Mouse (Mus musculus): ENCODE measurements around the gene Ptgdr2.

Gene Ptgdr2

GRCm38 (mm10) chr19:10937110-10937563 is at the start of gene Ptgdr2:
Gene Ptgdr2 (plus strand): TSS chr19:10937160.
- DNase-seq (ENCODE audit: low spot score): no peak

DNA sequence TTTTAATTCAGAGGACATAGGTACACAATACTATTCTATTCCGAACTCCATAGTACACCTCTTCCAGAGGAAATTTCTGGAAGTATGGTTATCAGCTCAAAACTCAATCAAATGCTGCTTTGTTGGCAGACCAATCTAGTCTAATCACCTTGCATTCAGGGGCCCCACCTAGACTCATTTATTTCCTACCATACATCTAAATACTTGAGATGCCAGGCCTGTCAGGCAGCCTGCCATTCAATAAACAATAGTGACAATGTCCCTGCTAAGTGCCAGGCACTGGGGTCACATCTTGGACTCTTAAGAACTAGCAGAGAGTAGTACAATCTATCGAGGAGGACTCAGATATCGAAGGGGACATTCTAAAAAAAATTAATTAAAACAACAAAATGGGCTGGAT is 44.8 kb upstream of the Ptgdr2 start:
- no peak for DNase-seq (ENCODE audit: low spot score)

GRCm38 (mm10) chr19:10895016-10895528 is 41.9 kb upstream of the Ptgdr2 start, which contains the start of gene Prpf19:
Gene Prpf19 (plus strand): TSS chr19:10895231.
- peak; percentile 95 for DNase-seq (ENCODE audit: low spot score)

DNA sequence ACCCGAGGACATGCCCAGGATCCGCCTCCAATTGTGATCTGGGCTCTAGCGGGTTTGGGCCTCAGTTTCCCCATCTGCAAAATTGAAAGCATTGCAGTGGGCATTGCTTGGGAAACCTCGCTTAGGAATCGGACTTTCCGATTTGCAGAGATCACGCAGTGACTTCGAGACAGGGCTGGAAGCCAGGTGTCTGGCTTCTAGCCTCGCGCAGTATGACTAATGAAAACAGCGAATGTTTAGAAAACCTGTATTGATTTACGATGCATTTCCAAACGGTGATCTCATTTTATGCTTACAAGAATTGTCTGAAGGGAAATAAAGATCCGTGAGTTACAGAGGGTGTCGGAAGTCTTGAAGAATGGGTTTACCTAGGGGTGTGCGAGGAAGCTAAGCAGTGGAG is 41.3 kb upstream of the Ptgdr2 start:
- no peak for DNase-seq (ENCODE audit: low spot score)

DNA sequence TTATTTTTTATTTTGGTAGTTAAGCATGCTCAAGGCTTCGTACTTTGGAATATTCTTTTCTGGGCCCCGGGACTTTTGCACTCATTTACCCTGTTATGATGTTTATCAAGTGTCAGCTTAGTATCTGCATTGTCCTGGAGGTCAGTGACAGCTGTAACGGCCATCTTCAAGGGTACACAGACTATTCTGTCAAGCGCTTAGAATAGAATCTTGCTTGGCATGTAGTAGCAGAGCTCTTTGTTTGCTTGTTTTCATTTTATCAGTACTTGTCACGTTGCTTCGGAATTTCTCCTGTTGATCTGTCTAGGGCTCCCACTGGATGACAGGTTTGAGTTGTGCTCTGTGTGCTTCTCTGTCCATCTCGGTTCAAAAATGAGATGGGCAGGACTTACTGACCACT is 40.1 kb upstream of the Ptgdr2 start:
- DNase-seq (ENCODE audit: low spot score): no peak

GRCm38 (mm10) chr19:10897491-10897890 is 39.5 kb upstream of the Ptgdr2 start:
- no peak for DNase-seq (ENCODE audit: low spot score)

- no peak for DNase-seq (ENCODE audit: low spot score)
These were observed 36.6 kb upstream of the Ptgdr2 start for GRCm38 (mm10) chr19:10900315-10900714.

DNA sequence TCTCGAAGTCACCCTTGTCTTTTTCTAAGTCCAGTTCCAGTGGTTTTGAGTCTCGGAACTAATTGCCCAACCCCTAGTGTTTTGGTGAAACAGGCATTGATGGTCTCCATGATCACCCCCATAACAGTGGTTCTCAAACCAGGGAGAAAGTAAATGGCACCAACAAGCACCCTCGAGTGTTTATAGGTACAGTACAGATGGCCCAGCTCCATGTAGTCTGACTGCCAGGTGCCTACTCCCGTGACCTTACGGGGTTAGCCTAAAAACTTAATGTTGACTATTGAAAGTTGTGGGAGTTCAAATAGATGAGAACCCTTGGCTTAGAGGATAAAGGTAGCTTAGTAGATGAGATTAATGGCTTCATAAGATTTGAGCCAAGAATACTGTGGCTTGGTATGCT is 35.9 kb upstream of the Ptgdr2 start:
- no peak for DNase-seq (ENCODE audit: low spot score)

- DNase-seq (ENCODE audit: low spot score): no peak
These were observed 32.4 kb upstream of the Ptgdr2 start for GRCm38 (mm10) chr19:10904512-10904911.

- DNase-seq (ENCODE audit: low spot score): peak; percentile 69
These were observed 31.8 kb upstream of the Ptgdr2 start for GRCm38 (mm10) chr19:10904927-10905727.

GRCm38 (mm10) chr19:10905728-10906000 is 31.3 kb upstream of the Ptgdr2 start:
- DNase-seq (ENCODE audit: low spot score): no peak

GRCm38 (mm10) chr19:10907891-10908290 is 29.1 kb upstream of the Ptgdr2 start:
- no peak for DNase-seq (ENCODE audit: low spot score)

DNA sequence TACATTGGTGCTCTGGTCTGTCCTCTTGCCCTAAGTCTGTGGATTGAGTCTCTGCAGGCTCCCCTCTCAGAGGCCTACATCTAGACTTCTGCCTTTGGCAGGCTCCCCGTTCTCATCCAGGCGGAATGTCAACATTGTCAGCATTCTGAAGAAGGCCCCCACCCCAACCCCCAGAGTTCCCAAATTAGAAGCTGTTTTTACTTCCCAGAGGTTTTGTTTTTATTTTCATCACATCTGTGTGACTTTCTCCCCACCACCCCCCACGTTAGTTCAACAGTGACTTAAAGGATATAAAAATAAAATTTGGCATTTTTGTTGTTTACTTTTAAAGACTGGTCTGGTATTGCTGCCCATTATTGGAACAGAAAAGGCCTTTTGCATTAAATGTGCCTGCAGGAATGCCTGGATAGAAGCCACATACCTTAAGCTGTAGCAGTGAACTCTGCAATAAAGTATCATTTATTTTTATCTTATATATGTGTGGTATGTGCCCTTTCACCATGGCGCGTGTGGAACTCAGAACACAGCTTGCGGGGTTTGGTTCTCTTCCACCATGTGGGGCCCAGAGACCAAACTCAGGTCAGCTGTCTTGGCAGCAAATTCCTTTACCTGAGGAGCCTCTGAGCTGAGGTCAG is 27.8 kb upstream of the Ptgdr2 start:
- DNase-seq (ENCODE audit: low spot score): peak; percentile 24

- DNase-seq (ENCODE audit: low spot score): no peak
These were observed 22.7 kb upstream of the Ptgdr2 start for GRCm38 (mm10) chr19:10914291-10914690.

DNA sequence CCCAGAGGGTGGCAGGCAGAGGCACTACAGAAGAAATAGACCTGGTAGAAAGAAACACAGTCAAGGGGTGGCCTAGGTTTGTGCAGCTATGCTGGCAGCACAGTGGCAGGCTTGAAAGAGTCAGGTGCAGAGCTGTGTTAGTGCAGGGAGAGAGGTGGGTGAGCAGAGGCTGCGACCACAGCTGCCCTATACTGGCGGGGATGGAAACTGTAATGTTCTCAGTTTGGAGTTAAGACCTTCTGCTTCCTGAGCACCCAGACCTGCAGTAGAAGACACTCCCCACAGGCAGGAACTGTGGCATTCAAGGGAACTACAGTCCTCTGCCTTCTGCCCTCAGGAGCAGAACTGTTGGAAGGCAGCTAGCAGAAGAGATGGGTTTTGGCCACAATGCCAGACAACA is 22.1 kb upstream of the Ptgdr2 start:
- no peak for DNase-seq (ENCODE audit: low spot score)

- DNase-seq (ENCODE audit: low spot score): no peak
These were observed 20.5 kb upstream of the Ptgdr2 start for GRCm38 (mm10) chr19:10916506-10916905.

DNA sequence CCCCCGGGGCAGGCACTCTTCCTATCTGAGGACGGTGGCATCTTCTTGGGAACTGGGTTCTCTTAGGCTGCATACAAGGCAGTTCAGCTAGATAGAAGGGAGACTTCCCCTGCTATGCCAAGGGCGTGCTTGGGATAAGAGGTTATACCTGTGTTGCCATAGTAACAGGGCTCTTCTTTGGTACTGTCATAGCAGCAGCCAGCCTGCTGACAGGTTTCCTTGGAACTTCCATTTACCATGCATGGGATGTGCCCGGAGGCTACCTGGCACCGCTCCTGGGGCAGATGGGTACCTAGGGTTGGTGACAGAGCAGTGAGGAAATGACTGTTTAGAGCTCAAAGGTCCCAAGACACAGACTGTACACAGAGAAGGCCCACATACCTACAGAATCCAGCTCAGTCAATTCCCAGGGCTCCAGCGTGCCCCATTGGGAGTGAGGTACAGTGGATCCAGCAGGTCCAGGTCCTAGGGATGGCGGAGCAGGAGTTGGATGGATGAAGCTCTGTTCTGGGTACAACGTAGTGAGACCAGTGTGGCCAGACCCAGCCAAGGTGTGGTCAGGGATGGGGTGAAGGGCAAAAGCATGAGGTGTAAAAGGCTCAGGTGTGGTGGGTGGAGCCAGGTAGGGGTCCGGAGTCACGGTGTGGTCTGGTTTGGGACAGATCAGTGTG is 18.5 kb upstream of the Ptgdr2 start:
- DNase-seq (ENCODE audit: low spot score): no peak

GRCm38 (mm10) chr19:10920532-10920931 is 16.4 kb upstream of the Ptgdr2 start, which contains the start of gene Zp1:
Gene Zp1 (minus strand): TSS chr19:10920632.
- no peak for DNase-seq (ENCODE audit: low spot score)

DNA sequence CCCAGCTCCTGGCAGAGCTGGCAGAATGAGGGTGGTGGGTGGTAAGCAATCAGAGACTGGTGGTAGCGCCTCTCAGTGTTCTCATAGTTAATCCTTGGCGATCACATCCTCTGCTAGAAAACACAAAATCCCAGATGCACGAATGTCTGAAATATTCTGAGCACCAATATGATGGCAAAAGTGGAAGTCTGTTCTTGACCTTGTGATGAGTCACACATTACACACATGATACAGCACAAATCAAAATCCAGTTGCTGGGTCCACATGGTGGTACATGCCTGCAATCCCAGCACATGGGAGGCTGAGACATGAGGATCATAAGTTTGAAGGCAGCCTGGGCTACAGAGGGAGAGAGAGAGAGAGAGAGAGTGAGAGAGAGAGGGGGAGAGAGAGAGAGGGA is 15.9 kb upstream of the Ptgdr2 start:
- no peak for DNase-seq (ENCODE audit: low spot score)

DNA sequence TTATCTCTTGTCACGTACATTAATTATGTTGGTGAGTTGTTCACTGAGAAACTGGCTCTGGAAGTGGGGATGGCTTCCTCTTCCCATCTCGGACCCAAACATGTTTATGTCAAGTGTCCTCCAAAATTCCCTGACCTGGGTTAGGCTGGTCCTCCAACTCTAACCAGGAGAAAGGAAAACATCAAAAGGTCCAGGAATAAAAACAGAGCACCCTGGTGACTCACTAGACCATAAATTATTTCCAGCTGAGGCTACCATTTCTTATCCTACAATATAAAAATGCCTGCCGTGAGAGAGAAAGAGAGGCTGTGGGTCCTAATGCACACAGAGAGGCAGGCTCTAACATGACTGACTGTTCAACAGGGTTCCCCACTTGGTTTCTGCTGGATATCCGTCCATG is 12.7 kb upstream of the Ptgdr2 start:
- DNase-seq (ENCODE audit: low spot score): no peak

DNA sequence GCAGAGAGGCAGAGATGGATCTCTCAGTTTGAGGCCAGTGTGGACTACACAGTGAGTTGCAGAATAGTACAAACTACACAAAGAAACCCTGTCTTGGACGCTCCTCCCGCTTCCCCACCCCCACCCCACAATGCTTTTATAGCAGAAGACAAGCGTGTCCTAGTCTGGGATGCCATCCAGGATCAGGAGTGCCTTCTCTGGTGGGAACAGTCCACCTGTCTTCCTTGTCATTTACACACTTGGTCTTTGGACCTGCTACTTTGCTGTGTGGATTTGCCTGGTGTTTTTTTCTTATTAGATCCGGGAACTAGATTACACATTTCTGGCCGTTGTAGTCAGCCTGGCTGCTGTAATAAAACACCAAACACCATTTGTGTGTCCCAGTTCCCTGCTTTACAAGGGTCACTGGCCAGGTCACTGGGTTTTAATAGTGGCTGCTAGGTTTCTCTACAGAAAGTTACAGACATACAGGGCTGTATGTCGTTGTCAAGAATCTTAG is 10.8 kb upstream of the Ptgdr2 start:
- DNase-seq (ENCODE audit: low spot score): no peak

GRCm38 (mm10) chr19:10926666-10927065 is 10.3 kb upstream of the Ptgdr2 start:
- DNase-seq (ENCODE audit: low spot score): no peak

DNA sequence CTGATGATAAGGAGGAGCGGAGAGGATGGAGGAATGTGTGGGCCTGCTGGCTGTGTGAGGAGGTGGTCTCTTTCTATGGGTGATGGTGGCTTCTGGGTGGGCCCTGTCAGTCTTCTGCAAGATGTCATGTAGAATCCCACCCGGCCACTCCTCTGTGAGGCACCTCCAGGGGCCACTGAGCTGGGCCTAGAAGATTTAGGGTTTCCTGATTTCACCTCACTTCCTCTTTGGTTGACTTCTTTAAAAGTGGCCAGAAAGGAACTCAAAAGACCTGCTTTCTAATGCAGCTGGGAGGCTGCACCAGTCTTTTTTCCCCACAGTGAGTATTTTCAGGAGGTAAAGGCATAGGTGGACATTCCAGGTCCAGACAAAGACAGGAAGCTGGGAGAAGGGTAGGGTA is 6.3 kb upstream of the Ptgdr2 start:
- DNase-seq (ENCODE audit: low spot score): no peak

Measured in ovary, adult 18-20 months (tissue).